Mouse (Mus musculus): Measurements from ENCODE around the gene Klf9.
A peak's percentile ranks its signal among the peaks of the same experiment; 100 is the strongest.

GRCm38 (mm10) chr19:23134095-23134440 lies 7.0 kb upstream of the Klf9 start:
- peak; percentile 50 for TF ChIP-seq CTCF (IDR thresholded peaks at IDR 0.05; ENCODE audit: low read depth)
- no peak for TF ChIP-seq EP300 (IDR thresholded peaks at IDR 0.05; ENCODE audit: low read depth)
